Mouse (Mus musculus) kidney, postnatal 25 days (tissue): ENCODE measurements around the gene Hist2h2aa2.
"Not testable (repeated sequence)": the region's sequence is repeated elsewhere in the genome, so short reads cannot be mapped to it uniquely, and the experiment has no call there.

Experiments used
- DNase-seq, 2 experiments: peaks; one replicate each; pipeline ENCODE4 v3.0.0; 2021; ENCODE audit warnings: mixed read lengths in 2 of 2

The Hist2h2aa2 gene

GRCm38 (mm10) chr3:96235836-96236235 is 4.2 kb downstream of the Hist2h2aa2 start:
- DNase-seq = no peak

- no peak for DNase-seq
Observed at GRCm38 (mm10) chr3:96234914-96235313, 5.2 kb downstream of the Hist2h2aa2 start.

DNA sequence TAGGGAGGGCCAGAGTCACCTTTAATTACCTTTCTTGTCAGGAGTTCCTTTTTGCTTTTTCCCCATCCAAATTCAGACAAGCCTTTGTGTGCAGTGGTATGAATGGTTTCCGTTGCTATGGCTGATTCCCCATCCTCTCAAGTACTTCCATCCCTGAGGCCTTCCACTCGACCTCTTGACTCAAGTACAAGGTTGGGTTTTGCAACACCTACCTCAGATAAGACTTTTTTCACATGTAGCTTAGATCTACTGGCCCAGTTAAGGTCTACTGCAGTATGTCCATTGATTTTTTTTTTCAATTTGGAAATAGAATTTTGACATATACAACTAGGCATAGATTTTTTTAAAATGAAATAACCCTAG is 8.3 kb downstream of the Hist2h2aa2 start:
- DNase-seq = no peak

- no peak for DNase-seq
Observed at GRCm38 (mm10) chr3:96230910-96231757, 8.9 kb downstream of the Hist2h2aa2 start.

DNA sequence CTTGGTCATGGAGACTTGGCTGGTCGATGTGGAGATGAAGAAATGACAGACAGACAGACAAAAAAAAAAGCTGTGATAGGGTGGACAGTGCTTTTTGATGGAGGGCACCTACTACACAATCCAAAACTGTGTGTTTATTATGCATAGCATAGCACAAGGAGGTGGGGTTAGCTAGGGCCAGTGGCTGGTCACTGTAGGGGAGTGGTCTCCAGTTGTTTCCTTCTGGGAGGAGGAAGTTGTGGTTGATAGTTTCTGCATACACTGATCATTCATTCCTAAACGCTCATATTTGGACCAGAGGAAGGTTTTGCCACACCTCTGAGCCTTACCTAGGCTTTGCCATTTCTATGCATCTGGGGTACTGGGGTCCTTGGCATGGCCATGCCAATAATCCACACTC is 9.7 kb downstream of the Hist2h2aa2 start:
- no peak for DNase-seq

DNA sequence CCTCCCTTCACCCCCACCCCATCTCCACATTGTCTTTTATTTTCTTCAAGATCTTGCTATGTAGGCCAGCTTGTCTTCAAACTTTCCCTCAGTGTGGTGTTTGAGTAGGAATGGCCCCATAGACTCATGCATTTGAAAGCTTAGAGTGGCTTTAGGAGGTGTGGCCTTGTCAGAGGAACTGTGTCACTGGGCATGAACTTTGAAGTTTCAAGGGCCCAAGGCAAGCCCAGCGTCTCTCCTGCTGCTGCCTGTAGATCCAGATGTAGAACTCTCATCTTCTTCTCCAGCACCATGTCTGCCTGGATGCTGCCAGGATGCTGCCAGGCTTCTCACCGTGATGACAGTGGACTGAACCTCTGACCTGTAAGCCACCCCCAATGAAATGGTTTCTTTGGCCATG is 11.2 kb downstream of the Hist2h2aa2 start:
- DNase-seq = no peak

- DNase-seq = no peak
Observed at GRCm38 (mm10) chr3:96226695-96227648, 13.1 kb downstream of the Hist2h2aa2 start.

DNA sequence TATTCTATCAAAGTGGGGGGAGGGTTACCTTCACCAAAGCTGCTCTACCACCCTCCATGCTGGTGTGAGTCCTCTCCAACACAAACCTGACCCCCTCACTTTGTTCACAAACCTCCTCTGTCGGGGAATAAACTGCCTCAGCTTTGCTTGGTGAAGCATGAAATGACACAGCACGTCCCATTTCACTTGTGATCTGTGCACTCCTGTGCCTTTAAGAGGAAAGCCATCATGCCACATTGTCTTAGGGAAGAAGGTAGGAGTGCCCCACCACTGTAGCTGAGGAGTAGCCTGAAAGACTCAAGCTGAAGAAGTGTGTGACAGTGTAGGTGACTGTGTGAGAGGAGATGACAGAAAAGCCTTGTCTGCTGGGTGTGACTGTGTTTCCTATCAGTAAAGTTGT is 14.7 kb downstream of the Hist2h2aa2 start:
- DNase-seq = no peak

GRCm38 (mm10) chr3:96222774-96223173 is 17.3 kb downstream of the Hist2h2aa2 start:
- DNase-seq = no peak

DNA sequence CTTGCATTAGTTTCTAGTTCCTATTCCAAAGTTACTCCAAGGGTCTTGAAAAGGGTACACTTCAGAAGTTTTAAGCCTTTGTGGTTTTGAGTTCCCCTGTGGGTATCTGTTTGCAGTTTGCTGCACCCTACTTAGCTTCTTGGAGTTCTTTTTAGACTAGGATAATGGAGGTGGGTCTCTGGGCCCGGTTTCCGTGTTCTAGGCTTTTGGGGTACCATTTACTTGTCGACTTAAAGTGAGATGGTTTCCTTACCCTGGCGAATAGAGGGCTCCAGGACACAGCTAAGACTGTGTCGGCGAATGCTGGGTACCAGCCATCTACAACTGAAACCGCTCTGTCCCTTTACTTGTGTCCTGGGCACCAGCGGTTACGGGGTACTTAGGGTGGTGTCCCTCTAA is 18.4 kb downstream of the Hist2h2aa2 start:
- no peak for DNase-seq

DNA sequence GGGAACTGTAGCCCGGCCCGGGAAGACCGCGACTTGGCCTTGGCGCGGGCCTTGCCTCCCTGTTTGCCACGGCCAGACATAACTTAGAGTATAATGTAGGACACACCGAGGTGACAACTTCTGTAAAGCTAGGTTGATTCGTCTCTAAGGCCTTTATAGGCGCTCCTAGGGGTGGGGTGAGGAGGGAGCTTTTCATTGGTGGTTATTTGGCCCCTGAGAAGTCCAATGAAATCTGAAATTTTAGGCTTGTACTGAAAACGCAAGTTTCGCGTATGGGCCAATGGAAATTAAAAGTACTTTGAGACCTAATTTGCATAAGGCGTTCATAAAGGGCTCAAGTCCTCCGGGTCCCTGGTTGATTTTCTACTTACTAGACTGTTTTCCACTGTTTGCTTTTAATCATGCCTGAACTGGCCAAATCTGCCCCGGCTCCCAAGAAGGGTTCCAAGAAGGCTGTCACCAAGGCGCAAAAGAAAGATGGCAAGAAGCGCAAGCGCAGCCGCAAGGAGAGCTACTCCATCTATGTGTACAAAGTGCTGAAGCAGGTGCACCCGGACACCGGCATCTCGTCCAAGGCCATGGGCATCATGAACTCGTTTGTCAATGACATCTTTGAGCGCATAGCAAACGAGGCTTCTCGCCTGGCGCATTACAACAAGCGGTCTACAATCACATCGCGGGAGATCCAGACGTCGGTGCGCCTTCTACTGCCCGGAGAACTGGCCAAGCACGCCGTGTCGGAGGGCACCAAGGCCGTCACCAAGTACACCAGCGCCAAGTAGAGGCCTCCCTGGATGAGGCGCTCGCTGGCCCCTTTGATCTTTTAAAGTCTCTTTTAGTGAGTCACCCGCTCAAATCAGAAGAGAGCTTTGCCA is 19.1 kb downstream of the Hist2h2aa2 start, which contains the start of the genes Hist2h2ac and Hist2h2be:
Hist2h2ac (minus strand) TSS at position 116 of the 875 bp plus-strand sequence.
Hist2h2be (plus strand) TSS at position 355 of the 875 bp plus-strand sequence.
- DNase-seq = peak; percentile 85 to 91

- peak in 1 of 2 experiments; percentile 15 for DNase-seq
Observed at GRCm38 (mm10) chr3:96220131-96220764, 19.8 kb downstream of the Hist2h2aa2 start.

- peak; percentile 63 to 83 for DNase-seq
Observed at GRCm38 (mm10) chr3:96219661-96220130, 20.4 kb downstream of the Hist2h2aa2 start, which contains the start of the genes Bola1 and Hist2h2ab. Gene Bola1 (minus strand): TSS chr3:96219709. Gene Hist2h2ab (plus strand): TSS chr3:96219865.

GRCm38 (mm10) chr3:96219191-96219641 is 20.9 kb downstream of the Hist2h2aa2 start:
- peak in 1 of 2 experiments; percentile 21 for DNase-seq

DNA sequence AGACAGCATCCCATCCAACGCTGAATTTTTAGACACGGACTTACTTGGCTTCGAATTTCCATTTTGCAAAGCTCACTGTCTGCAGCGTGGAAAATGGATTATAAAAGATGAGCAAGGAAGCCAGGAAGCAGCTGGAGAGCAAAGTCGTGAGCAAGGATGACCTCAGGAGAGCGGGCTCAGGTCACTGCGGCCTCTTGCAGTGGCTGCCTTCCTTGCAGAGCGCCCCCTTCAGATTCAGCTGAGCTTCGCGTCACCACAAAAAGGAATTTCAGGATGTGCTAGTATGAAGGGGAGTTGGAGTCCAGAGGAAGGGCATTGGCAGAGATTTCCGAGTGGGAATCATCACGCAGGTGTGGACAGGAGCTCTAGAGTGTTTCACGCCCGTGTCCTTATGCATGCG is 30.8 kb downstream of the Hist2h2aa2 start:
- peak in 1 of 2 experiments; percentile 36 for DNase-seq

DNA sequence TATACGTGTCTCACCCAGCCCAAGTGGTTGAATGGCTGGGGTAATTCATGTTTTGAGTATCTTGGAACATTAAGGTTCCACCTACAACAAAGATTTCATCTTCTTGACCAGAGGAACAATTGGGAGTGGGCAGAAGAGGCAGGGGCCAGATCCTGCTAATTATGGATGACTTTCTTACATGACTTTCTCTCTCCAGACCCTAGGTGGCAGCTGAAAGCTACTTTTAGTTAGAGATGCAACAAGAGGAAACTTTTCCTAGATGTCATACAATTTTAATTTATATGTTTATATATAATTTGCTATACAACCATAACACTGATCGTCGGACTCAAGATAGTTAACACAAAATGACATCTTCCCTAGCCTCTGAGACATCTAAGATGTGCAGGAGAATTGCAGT is 32.3 kb downstream of the Hist2h2aa2 start:
- DNase-seq = no peak

DNA sequence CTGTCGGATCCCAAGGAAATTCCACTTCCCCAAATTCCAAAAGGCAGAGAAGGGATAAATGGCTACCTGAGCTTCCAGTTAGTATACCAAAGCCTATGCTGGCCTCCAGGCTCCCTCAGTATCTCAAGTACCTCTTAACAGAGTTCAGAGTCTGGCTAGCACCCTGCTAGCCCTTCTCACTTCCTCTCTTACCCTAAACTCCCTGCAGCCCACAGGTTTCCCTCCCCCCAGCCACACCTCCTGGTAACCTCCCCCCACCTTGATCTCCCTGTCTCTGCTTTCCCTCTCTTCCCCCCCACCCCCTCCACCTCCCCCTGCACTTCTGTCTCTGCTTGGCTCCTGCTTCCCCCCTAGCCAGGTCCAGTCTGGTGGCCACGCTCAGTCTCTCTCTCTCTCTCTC is 40.3 kb downstream of the Hist2h2aa2 start:
- DNase-seq = no peak

DNA sequence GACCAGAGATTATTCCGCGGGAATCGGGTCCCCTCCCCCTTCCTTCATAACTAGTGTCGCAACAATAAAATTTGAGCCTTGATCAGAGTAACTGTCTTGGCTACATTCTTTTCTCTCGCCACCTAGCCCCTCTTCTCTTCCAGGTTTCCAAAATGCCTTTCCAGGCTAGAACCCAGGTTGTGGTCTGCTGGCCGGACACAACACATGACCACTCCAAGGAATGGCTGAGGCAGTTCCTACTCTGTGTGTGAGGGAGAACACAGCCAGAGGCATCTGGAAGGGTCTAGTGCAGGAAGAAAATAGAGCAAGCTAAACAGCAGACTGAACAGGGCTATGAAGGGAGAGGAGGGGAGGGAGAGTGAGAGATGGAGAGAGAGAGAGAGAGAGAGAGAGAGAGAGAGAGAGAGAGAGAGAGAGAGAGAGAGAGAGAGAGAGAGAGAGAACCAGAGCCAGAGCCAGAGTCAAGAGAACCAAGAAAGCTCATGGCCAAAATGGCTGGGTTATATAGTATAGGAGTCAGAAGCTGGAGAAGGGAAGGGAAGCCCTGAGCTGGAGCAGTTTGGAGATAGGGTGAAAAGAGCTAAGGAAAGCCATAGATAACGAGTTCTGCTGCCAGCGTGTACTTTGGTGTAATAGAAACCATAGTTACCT is 41.4 kb downstream of the Hist2h2aa2 start:
- DNase-seq = not testable (repeated sequence)

DNA sequence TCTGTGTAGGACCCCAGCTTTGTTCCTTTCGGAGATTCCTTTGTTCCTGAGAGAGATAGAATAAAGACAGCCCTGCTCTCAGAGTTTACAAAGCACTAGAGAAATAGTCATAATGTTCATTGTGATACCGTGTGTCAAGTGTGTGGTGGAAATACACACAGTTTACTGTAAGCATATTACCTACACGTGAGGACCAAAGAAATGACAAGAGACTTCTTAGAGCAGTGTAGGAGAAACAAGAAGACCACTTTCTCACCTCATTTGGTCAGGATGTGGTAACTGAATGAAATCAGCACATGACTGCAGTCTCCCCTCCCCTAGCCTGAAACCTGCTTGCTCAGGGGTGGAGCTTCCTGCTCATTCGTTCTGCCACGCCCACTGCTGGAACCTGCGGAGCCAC is 41.9 kb downstream of the Hist2h2aa2 start:
- DNase-seq = peak in 1 of 2 experiments; percentile 42

GRCm38 (mm10) chr3:96197129-96197749 is 42.8 kb downstream of the Hist2h2aa2 start:
- DNase-seq = peak; percentile 91 to 96
